Mouse (Mus musculus): ENCODE results near the gene Pde6h.
"Not testable (repeated sequence)": the region's sequence is repeated elsewhere in the genome, so short reads cannot be mapped to it uniquely, and the experiment has no call there.

Gene Pde6h

DNA sequence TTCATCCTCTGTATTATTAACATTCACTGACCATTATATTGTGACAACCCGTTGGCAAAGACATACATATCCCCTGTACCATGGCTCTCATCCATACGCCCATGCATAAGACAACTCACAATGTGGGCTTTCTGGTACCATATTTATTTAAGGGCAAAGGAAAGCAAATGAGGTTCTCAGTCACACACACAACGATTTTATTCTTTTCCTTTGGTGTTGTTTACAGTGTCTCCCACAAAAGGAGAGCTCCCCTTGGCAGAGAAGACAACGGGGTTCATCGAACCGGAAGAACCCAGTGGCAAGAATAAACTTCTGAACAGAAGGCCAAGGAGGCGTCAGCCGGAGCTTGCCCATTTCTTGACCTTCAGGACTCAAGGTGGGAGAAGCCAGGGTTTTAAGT lies at the start of gene Pde6h:
Pde6h (plus strand) TSS at position 301 of the 400 bp plus-strand sequence.
- no peak for DNase-seq

DNA sequence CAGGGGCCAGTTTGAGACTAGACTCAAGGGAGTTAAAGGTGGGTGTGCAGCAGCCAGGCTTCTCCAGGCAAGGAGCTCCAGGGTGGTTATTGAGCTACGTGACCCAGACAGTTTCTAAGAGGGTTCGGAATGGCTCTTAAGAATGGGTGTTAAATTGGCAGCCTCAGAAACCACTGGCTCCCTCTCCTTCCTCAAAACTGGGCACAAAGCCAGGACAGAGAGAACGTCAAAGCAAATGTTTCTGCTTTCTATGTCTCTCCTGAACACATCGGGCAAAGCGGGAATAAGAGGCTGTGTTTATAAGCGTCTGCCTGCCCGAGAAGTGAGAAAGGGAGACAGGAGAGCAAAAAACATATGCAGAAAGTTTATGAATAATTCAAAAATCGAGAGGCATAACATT lies 49.0 kb upstream of the Pde6h start:
- DNase-seq, result no peak

DNA sequence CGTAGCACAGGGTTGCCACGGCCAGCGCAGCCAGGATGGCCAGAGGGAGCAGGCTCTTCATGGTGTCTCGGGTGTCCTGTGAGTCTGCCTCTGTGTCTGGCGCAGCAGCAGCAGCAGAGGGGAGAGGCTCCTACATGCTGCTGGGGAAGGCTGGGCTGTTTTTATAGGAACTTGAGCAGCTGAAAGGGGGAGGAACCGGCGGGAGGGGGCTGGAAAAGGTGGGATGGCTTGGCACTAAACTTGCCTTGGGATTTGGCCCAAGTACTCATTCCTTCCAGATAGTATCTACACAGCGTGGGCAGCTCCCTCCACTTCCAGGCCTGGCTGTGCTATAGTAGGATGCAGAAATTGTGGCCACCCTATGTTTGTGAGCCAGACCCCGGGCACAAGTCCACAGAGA lies 48.0 kb upstream of the Pde6h start, which contains the start of gene Mgp:
Mgp (minus strand) TSS at position 154 of the 400 bp plus-strand sequence.
- DNase-seq, result no peak

DNA sequence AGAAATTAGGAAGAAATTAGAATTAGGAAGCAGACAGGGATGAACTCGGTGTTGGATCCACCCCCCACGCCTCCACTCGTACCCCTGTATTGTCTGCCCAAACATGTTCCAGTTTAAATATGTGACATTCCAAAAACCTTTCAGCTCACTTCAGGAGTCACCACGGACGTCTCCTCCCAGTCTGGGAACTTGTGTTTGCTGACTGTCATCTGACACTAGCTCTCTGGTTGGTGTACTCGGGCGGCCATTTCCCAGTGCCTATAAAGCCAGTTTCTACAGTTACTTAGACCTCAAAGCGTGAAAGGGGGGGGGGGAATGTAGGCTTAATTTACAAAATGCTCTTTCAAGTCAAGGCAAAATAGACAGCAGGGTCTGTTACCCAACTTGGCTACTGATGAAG lies 42.0 kb upstream of the Pde6h start:
- DNase-seq, result no peak

DNA sequence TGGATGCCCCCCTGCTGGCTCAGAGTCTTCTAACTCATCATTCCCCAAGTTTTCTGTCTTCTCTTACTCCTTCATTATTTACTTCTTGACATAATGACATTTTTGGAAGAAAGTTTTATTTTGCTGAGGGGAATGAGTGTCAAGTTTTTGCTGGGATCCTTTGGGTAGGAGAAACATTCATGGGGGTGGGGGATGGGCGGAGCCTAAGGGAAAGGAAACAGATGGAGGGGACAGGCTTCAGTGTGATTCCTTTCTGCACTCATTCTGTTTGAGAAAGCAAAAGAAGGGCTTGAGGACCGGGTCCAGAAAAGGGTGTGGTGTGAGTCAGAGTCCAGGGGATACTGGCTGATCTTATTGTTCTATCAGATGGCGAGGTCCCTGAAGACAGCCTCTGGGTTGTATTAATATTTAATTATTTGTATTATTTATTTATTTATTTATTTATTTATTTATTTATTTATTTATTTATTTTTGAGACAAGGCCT lies 40.2 kb upstream of the Pde6h start:
- no peak for DNase-seq

DNA sequence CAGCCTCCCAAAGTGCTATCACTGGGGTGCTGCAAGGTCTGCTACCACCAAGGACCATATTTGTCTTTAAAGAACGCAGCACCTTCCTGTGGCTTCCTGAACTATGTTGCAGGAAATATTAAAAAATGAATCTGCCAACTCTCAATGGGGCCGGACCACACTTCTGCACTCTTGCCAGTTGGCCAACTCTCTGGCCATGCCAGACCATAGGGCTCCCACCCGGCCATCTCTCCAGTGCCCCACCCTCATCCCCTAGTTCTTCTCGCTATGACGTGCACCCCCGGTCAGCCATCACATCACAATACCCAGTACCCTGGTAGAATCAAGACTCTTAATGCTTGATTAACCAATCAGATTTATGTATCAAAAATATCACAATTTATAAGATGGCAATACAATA lies 39.7 kb upstream of the Pde6h start:
- no peak for DNase-seq

DNA sequence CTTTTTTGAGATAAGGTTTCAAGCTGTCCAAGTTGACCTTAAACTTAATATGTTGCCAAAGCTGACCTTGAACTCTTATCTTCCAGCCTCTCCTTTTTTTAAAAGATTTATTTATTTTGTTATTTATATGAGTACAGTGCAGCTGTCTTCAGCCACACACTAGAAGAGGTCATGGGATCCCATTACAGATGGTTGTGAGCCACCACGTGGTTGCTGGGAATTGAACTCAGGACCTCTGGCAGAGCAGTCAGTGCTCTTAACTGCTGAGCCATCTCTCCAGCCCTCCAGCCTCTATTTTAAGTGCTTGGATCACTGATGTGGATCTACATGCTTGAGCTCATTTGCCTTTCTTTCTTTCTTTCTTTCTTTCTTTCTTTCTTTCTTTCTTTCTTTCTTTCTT lies 38.9 kb upstream of the Pde6h start:
- not testable (repeated sequence) for DNase-seq

DNA sequence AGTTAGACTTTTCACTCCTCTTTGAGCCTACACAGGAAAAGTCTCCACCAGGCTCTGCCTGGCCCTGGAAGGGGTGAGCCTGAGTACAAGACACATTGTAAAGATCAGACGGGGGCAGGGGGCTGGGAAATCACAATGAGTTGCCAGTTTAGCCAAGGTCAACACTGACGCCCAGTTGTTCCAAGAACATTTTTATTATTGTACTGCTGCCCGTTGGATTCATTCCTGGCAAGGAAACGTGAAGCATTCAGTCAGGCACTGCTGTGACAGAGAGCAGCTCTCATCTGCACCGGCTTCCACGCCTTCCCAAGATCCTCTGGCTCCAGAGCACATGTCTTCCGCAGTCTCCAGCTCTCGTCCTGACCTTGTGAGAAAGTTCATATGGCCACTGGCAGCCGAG lies 35.8 kb upstream of the Pde6h start:
- peak in 1 of 2 experiments; percentile 3 for DNase-seq

DNA sequence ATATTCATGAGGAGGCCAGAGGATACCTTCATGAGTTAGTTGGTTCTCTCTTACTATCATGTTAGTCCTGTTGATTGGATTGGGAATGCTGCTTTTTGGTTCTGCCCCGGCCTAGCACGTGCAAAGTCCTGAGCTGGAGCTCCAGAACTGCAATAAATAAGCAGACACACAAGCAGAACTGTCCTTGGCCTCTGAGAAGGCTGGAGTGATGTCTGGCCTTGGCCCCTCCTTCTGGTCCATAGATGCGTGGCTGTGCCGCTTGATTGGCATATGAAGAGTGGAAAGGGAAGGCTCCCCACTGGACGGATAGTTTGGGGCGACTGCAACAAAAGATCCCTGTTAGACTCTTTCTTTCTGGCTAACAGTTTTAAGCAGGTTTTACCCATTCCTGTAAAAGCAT lies 34.6 kb upstream of the Pde6h start:
- no peak for DNase-seq

DNA sequence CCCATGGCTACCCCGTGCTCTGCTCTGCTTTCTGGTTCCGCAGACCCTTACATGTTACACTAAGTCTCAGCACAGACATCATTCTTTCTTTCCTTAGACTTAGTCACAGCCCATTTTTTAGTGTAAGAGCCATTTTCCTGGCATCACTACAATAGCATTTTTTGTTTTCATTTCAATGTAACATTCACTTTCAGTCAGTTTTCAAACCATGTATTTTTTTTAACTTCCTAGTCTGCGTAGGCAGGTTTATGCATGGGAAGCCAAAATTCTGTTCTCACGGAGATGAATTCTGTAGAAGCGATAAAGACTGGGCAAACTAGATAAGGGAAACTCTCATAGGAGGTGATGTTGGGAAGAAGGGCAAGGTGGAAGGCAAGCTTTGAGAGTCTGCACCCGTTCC lies 34.1 kb upstream of the Pde6h start:
- no peak for DNase-seq

DNA sequence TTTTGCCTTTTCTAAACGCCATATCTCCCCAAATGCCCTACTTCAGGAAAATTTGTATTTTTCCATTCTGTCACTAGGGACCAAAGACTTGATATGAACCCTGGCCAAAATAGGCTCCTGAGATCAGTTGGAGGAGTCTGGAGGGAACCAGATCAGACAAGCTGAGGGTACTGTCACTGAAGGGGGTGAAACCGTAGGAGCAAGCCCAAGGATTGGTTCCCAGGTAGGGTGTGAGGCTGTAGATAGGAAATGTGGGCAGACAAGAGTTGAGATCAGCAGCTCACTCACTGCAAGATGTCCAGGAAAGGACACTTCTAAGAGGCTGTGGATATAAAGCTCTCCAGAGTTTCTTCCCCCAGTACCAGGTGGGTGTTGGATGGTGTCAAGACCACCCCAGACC lies 31.6 kb upstream of the Pde6h start:
- no peak for DNase-seq

DNA sequence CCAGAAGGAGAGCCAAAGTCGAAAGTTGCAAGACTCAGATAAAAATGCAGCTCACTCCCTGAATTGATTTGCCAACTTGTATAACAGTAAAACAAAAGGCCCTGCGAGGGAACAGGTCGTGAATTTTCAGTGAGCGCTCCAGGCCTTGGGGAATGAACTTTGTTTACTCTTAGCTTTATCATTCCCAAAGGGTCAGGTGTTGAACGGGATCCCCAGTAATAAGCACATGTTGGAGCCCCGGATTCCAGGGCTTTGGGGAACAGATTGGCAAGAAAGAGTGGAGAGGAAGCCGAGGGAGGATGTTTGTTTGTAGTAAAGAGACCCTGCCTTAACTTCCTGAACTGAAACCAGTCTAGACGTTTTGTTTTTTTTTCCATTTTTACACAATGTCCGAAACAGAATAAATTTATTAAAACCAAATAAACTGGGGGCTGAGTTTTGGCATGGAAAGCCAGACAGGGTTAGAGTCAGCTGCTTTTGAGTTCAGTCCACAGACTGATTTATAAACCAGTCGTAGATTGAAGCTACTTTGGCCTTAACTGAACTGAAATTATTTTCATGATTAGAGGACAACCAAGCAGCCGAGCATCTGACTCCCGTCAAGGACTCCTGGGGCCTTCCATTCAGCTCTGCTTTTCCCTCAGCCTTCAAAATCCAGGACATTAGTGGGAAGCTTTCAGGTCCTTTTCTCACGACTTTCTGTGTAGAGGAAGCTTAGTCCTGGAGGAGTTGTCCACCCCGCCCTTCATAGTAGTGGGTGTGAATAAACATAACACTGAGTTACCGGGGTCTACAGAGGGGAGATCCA lies 28.9 kb upstream of the Pde6h start:
- no peak for DNase-seq

DNA sequence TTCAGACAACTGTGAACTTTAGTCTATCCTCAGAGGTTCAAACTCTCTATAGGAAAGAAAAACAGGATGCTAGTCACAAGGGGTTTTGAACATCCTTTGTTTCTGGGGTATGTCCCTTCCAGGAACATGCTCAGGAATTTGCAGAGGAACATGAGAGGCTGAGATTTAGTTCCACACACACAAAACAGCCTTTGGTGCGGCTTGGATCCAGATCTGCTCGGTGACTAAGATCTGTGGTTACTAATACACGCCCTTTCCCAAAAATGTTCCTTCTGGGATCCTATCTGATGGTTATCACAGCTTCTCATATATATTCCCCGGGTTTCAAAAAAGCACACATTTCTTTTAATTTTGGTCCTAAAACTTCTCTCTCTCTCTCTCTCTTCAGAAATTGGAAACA lies 25.8 kb upstream of the Pde6h start:
- no peak for DNase-seq

DNA sequence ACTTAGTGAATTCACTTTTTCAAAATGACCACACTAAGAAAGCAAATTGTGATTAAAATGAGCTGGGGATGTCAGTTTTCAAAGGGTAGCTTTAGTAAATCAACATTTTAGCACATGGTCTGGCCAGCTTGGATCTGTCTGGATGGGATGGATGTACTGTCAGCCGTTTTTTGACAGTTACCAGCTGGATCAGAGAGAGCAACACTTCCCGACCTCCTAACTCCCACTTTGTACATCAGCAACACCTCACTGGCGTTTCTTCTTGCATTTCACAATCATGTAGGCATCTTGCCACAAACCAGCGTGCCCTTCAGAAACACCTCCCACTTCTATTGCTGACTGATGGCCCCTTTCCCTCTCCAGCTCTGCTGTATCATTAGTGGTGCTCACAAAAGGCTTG lies 25.4 kb upstream of the Pde6h start:
- no peak for DNase-seq

DNA sequence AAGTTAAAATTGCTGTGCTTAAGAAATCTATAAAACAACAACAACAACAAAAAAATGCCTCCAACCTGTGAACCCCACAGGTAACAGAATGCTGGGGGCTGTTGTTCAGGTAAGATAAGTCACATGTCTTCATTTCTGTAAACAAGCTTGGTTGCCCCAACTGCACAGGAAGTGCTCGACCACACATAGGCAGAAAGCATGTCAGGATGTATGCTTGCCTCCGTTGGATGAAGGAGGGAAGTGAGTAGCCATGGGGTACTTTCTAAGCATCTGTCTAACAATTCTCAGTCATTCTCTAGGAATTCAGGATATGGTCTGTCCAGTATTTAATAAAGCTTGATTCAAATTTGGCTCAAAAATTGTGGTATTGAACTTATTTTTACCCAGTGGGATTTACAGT lies 24.7 kb upstream of the Pde6h start:
- no peak for DNase-seq

DNA sequence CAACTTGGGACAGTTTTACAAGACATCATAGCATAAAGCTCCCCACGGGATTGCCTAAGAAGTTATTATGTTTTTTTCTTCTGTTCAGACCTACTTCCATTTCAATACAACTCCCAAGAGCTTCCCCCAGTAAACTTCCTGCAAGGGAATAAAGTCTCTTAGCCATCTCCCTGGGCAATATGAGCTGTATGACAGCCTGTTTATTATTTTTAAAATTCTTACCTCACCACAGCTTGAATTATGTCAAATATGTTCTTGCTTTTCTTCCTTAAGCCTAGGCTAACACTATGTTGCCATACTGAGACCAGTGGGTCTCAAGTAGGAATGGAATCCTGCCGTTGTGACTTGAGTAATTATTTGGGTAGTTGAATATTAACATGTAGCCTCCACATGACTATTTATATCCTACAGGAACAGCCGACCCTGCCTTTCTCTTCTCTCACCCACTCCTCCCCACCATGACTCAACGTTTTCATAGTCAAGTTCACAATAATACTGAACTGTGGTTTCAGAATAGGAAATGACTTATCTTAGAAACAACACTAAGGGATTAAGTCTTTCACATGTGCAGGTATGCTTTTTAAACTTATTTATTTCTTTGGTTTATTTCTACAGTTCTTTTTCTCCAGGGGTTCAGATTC lies 23.1 kb upstream of the Pde6h start:
- no peak for DNase-seq

DNA sequence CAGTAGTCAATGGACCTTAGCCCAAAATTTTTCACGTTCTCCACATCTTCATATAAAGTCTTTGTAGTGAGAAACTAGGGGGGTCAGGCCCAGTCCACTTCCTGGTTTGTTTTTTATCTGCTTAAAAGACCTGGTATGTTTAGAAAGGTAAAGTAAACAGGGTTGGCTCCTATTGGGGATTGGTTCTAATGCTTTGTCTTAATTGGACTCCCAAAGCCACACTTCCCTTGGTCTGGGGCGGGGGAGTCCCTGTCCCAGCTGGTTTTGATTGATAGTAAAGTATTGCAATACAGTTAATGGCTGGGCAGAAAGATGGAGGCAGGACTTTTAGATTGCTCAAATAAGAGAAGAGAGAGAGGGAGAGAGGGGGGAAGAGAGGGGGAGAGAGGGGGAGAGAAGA lies 22.6 kb upstream of the Pde6h start:
- no peak for DNase-seq

DNA sequence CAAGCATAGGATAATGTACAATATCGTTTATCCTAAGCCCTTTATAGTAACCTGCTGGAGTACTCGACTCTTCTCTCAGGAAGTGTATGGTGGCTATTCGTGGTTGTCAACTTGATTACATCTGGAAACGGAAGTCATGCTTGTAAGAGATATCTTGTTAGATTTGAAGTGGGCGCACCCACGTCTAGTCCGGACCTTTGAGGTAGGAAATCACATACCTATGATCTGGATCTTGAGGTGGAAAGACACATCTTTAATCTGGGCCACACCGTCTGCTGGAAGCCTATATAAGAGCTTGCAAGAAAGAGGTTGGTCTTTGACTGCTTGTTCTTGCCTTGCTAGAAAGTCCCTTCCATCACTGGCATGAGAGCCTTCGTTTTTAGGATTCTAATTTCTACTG lies 21.1 kb upstream of the Pde6h start:
- DNase-seq, result no peak

DNA sequence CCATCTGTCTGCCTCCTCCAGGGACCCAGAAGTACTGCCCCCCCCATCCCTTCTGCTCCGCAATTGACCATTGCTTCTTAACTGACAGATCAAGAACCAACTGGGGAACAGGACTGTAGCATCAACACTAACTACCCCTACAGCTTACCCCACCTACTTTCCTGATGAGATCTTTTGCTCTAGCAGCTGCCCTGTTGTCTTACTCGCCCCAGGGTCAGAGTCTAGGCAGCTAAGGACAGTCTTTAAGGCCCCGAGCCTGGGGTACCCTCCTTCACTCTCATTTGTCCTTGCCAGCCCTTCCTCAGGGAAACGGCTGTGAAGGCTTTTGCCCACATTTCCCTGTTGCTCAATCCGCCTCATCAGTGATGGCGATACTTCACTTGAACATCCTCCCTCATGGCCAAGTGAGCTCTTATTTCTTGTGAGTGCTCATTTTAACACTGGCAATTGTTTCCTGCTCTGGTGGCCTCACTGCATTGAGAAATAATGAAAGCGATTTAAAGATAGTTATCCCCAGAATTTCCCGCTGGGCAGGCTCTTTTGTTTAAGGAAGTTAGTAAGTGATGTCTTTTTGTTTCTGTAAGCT lies 19.7 kb upstream of the Pde6h start:
- no peak for DNase-seq

DNA sequence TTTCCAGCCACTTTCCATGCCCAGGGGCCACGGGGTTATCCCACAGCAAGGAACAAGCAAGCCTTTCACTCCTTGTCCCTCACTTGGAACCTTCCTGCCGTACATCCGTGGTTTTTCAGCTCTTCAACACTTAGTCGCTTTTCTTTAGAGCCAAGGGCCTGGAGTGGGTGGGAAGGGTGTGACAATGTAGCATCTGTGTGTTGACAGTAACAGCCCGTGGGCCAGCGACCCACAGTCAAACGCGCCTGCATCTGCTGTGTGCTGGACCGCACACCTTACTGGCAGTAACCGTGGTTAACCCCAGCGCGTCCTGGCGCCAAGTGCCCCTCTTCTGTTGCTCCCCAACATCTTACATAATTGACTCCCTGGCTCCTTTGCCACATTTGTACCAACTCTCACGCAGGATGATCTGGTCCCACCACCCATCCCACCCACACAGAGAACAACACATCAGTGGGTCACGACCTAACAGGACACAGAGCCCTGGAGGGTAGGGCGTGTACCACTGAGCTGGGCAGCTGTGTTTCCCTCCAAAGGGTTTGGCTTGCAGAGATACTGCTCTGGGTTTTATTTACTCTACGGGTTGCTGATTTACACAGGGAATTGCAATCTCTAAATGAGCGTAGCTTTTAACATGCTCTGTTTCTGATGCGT lies 17.2 kb upstream of the Pde6h start:
- no peak for DNase-seq

DNA sequence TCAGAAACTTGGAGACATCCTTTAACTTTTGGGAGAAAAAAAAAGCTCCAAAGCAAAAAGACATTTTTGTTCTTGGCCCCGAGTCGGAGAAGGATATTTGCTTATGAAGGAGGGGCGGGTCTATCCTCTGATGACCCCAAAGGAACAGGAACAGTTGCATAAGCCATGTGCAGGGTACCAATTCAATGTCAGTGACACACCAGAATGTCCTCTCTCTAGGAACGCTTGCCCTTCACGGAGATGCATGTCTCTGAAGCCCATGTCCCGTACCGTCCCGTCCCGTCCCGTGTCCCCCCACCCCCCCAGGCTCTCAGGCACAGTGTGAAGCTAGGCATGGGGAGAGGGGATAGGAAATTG lies 16.7 kb upstream of the Pde6h start:
- no peak for DNase-seq

DNA sequence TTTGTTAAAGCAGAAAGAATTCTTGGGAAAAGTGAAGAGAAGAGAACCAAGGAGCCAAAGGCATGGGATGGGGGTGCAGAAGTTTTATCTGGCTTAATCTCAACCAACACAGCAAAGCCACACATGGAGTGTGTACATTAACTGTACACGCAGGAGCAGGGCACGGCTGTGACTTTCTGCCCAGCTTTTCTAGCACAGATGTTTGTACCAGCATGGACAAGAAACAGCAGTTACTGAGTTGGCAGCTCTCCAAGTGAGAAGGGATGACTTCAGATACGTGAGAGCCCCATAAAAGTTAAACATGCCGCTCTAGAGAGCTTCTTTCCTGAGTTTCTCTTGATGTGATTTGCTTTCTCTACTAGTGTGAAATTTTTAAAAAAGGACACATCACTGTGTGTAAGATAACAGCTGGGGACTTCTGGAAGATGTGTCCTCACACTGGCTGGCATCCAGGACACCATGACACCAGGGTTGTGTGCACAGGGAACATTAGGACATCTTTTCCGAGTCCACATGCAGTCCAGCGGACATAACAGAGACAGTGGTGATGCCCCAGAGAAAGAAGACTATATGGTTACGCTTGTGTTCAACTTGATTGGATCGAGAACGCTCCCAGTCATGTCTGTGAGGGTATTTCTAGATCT lies 13.3 kb upstream of the Pde6h start:
- DNase-seq, result no peak

DNA sequence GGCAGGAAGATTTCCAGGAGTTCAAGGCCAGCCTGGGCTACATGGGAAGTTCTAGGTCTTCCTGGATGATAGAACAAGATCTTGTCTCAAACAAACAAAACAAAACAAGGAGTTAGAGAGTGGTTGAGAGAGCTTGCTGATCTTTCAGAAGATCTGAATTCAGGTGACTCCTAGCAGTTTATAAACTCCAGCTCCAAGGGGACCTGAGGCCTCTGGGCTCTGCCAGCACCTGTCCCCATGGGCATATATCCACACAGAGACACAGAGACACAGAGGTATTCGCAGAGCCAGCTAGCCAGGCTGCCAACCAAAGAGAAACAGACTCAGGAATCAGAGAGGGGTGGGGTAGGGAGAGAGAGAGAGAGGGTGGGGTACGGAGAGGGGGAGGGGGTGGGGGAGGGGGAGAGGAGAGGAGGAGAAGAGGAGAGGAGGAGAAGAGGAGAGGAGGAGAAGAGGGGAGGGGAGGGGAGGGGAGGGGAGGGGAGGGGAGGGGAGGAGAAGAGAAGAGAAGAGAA lies 10.8 kb upstream of the Pde6h start:
- no peak for DNase-seq

Data from cerebellum, adult 18-20 months (tissue).